Mouse (Mus musculus) lung, embryonic 15.5 days (tissue): ENCODE data around the gene Pip5kl1. TPM values are rescaled to one million over a fixed set of nuclear protein-coding genes. Genes with fewer than 3 reads are reported as not detected.
A peak's percentile ranks its signal among the peaks of the same experiment; 100 is the strongest.

ENCODE experiments used
- ATAC-seq: fragments of 200-750 bp; cut with Nextera tagmentation; 2 replicates; pipeline ENCODE4 v1.8.0; 2017; ENCODE audit warnings: moderate number of reproducible peaks, borderline replicate concordance; ENCODE audit not compliant: low FRiP score, low TSS enrichment; ENCODE audit errors: extremely low read depth
- H3K27ac ChIP-seq: fragments of 300-500 bp; sonication (generic); 2 replicates; pipeline ENCODE4 v1.5.1; 2015; ENCODE audit warnings: moderate library complexity, mild to moderate bottlenecking, inconsistent platforms
- H3K27me3 ChIP-seq: fragments of 300-500 bp; sonication (generic); 2 replicates; pipeline ENCODE4 v1.6.1; 2015; ENCODE audit warnings: inconsistent platforms
- H3K36me3 ChIP-seq: fragments of 300-500 bp; sonication (generic); 2 replicates; pipeline ENCODE4 v1.6.1; 2015; ENCODE audit warnings: inconsistent platforms
- H3K4me1 ChIP-seq: fragments of 300-500 bp; sonication (generic); 2 replicates; pipeline ENCODE4 v1.6.1; 2015; ENCODE audit warnings: inconsistent platforms
- H3K4me2 ChIP-seq: fragments of 300-500 bp; sonication (generic); 2 replicates; pipeline ENCODE4 v1.6.1; 2015; ENCODE audit warnings: inconsistent platforms, mild to moderate bottlenecking, moderate library complexity
- H3K4me3 ChIP-seq: fragments of 300-500 bp; sonication (generic); 2 replicates; pipeline ENCODE4 v1.5.1; 2015; ENCODE audit warnings: mild to moderate bottlenecking, inconsistent platforms
- H3K9ac ChIP-seq: fragments of 300-500 bp; sonication (generic); 2 replicates; pipeline ENCODE4 v1.6.1; 2015; ENCODE audit warnings: inconsistent platforms
- H3K9me3 ChIP-seq: fragments of 300-500 bp; sonication (generic); 2 replicates; pipeline ENCODE4 v1.6.1; 2016; ENCODE audit warnings: inconsistent platforms
- WGBS: fragments of 180-500 bp; shearing (Covaris S2); methylation state at CpG from one replicate; pipeline ENCODE4 v1.1.7; 2015; 5-methylcytosine and 5-hydroxymethylcytosine counted together
- polyA plus RNA-seq: library from polyadenylated mRNA; unstranded; fragments of >200 nt; fragmentation: Nextera tagmentation; extraction: Ambion mirVana; gene quantifications from 2 replicates; pipeline ENCODE4 v1.2.1, GENCODE M21; 2015

The Pip5kl1 gene
- polyA plus RNA-seq, result 0.30 and 0.39 TPM in 2 replicates

DNA sequence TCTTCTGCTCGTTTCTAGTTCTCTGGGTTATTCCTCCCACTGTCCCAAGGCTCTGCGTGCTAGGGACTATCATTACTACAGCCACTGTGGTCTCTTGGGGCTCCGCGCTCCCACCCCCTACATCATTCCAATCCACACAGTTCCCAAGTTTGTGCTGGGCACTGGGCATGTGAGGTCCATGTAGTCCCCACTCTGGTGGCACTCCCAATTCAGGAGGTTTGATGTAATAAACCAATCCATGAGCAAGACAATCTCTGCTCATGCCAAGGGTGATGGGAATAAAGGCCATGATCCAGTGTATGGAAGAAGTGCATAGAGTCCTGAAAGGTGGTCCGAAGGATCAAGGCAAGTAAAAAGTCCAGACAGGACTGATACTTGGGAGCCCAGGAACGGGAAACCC, at the start of gene Pip5kl1:
Pip5kl1 (plus strand) TSS at position 301 of the 400 bp plus-strand sequence.
- H3K4me3 ChIP-seq, result peak within 1 kb of the TSS; percentile 32
- H3K4me1 ChIP-seq, result peaks cover 18% of the 10 kb centered on the region
- 71% methylated on average over 6 of the region's 6 CpGs for WGBS
- no peak for ATAC-seq
- peak within 1 kb of the TSS; percentile 72 for H3K4me2 ChIP-seq
- no peaks in the 10 kb centered on the region for H3K9me3 ChIP-seq
- no peak within 1 kb of the TSS for H3K27ac ChIP-seq
- H3K9ac ChIP-seq, result peak within 1 kb of the TSS; percentile 30; the same call in 1 of the 2 replicates
- peaks cover 5% of the 10 kb centered on the region; the same call in 1 of the 2 replicates for H3K36me3 ChIP-seq
- peaks cover 17% of the 10 kb centered on the region for H3K27me3 ChIP-seq

DNA sequence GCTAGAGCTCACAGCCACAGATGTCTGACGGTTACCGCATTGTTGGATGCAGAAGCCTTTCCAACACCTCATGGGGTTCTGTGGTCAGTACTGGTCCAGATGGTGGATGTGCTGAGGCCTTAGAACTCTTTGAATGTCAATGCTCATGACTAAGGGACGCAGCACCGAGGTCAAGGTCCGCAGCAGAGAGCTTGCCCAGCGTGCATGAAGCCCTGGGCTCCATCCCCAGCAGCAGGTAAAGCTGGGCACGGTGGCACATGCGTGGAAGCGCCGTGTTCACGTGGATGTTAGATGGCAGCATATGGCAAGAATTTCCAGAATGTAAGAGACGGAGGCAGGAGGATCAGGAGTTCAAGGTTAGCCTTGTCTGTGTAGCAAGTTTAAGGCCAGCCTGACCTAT, 48.8 kb upstream of the Pip5kl1 start:
- Histone ChIP-seq H3K4me3 (no peak overlapping the region), H3K27me3 (no peaks in the 10 kb centered on the region), H3K9me3 (no peaks in the 10 kb centered on the region), H3K4me2 (no peak overlapping the region), H3K27ac (no peak overlapping the region), H3K9ac (no peak overlapping the region), H3K36me3 (no peaks in the 10 kb centered on the region), H3K4me1 (peaks cover 10% of the 10 kb centered on the region; the same call in 1 of the 2 replicates)
- WGBS, result 85% methylated on average over 12 of the region's 12 CpGs
- ATAC-seq, result no peak

DNA sequence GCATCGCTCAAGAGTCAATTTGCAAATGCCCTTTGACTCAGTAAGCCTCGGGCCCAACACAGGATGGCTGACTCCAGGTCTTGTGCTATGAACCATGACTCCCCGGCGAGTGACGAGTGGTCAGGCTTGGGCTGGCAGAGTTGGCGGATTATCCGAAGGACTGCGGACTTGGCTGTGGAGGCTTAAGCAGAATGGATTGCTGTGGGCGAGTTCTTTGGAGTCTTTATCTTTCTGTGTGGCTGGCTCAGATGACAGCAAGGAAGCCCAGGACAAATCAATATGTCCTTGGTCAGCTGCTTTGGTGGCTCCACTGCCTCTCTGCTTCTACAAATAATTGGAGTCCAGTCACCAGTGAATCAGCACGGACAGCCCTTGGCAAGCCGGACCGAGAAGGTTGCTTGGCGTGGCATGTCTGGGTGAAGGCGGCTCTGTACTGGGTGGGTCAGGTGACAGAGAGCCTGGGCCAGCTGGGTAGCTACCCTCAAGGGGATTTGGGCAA, 47.1 kb upstream of the Pip5kl1 start:
- no peak overlapping the region for H3K4me2 ChIP-seq
- H3K4me1 ChIP-seq, result peaks cover 10% of the 10 kb centered on the region; the same call in 1 of the 2 replicates
- no peak overlapping the region for H3K27ac ChIP-seq
- no peak for ATAC-seq
- H3K9me3 ChIP-seq, result no peaks in the 10 kb centered on the region
- no peaks in the 10 kb centered on the region for H3K27me3 ChIP-seq
- H3K9ac ChIP-seq, result no peak overlapping the region
- H3K4me3 ChIP-seq, result no peak overlapping the region
- H3K36me3 ChIP-seq, result no peaks in the 10 kb centered on the region
- WGBS, result 76% methylated on average over 14 of the region's 14 CpGs

DNA sequence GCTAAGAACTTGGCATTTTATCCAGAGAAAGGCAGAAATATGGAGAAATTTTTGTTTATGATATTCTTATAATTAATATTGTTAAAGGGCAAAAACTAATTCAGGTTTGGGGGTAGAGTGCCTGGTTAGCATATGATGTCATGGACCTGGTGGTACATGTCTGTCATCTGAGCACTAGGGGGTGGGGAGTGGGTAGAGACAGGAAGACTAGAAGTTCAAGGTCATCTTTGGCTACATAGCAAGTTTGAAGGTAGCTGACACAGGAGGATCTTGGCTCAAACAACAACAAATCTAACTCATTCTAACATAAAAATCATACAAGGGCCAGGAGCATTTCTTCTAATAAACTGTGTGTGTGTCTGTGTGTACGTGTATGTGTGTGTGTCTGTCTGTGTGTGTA, 46.3 kb upstream of the Pip5kl1 start:
- no peak overlapping the region for H3K27ac ChIP-seq
- no peaks in the 10 kb centered on the region for H3K36me3 ChIP-seq
- no peaks in the 10 kb centered on the region for H3K9me3 ChIP-seq
- WGBS, result 83% methylated on average over 1 of the region's 1 CpGs
- H3K4me1 ChIP-seq, result peaks cover 16% of the 10 kb centered on the region; the same call in 1 of the 2 replicates
- H3K4me2 ChIP-seq, result no peak overlapping the region
- no peak overlapping the region for H3K4me3 ChIP-seq
- H3K9ac ChIP-seq, result no peak overlapping the region
- H3K27me3 ChIP-seq, result no peaks in the 10 kb centered on the region
- ATAC-seq, result no peak

DNA sequence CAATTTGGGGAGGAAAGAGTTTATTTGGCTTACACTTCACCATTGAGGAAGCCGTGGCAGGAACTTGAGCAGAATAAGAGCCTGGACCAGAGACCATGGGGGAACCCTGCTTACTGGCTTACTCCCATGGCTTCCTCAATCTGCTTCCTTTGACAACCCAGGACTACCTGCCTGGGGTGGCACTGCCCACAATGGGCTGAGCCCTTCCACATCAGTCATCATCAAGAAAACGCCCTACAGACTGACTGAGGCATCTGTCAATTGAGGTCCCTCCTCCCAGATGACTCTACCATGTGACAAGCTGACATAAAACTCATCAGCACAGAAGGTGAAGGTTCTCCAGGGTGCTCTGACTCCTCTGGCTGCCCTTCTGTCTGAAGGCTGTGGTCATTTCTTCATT, 44.1 kb upstream of the Pip5kl1 start:
- Histone ChIP-seq H3K9me3 (no peaks in the 10 kb centered on the region), H3K27ac (no peak overlapping the region), H3K27me3 (no peaks in the 10 kb centered on the region), H3K4me3 (no peak overlapping the region), H3K4me1 (peaks cover 17% of the 10 kb centered on the region), H3K36me3 (no peaks in the 10 kb centered on the region), H3K4me2 (no peak overlapping the region), H3K9ac (no peak overlapping the region)
- WGBS, result 74% methylated on average over 2 of the region's 2 CpGs
- no peak for ATAC-seq

DNA sequence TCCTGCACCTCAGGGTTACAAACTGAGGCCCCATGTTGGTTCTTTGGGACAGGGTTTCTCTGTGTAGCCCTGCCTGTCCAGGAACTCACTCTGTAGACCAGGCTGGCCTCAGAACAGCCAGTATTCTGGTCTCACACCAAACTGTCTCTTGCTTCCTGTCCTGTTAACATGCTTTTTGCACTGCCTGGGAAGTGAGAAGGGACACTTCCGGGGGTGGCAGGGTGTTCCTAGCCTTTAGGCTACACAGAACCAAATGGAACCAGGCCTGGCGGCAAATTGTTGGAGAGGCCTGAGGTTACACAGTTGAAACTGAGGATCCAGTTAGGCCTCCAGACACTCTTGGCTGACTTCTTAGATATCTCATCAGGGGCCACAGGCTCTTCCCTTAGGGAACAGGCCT, 41.4 kb upstream of the Pip5kl1 start:
- Histone ChIP-seq H3K9me3 (no peaks in the 10 kb centered on the region), H3K36me3 (no peaks in the 10 kb centered on the region), H3K4me3 (no peak overlapping the region), H3K4me1 (peaks cover 41% of the 10 kb centered on the region), H3K27me3 (no peaks in the 10 kb centered on the region), H3K27ac (no peak overlapping the region), H3K9ac (no peak overlapping the region), H3K4me2 (no peak overlapping the region)
- ATAC-seq, result no peak
- 73% methylated on average over 2 of the region's 2 CpGs for WGBS

DNA sequence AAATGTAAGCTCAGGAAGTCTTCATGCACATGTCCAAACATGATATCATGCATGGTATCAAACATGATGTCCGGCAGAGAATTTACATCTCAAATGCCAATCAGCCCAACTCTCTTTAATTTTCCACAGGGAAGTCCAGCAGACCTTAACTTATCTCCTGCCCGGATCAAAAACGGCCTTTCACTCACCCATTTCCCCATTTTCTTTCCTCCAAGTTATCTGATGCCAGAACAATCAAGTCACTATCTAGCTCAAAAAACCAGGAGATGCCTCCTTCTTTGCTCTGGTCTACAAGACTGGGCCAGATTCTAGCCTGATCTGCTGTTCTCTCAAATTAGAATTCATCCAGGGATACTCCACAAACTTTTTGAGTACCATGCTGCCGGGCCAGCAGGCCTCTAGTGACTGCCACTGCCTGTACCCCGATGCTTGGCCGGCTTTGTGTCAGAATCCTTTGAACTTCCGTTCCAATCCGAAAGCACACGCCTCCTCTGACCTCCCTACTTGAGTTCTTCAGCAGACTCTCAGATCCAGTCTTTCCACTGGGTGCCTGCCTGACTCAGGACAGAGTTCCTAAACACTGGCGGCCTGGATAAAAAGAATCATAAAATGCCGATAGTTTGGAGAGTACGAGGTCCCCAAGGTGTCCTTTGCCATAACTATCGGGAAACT, 40.4 kb upstream of the Pip5kl1 start:
- H3K9me3 ChIP-seq, result no peaks in the 10 kb centered on the region
- peak; percentile 9 for ATAC-seq
- peaks cover 51% of the 10 kb centered on the region for H3K4me1 ChIP-seq
- peak overlapping the region; percentile 77 for H3K4me2 ChIP-seq
- H3K27me3 ChIP-seq, result no peaks in the 10 kb centered on the region
- peak overlapping the region; percentile 98 for H3K27ac ChIP-seq
- 6% methylated on average over 13 of the region's 13 CpGs for WGBS
- H3K36me3 ChIP-seq, result no peaks in the 10 kb centered on the region
- peak overlapping the region; percentile 62 for H3K9ac ChIP-seq
- peak overlapping the region; percentile 67 for H3K4me3 ChIP-seq

DNA sequence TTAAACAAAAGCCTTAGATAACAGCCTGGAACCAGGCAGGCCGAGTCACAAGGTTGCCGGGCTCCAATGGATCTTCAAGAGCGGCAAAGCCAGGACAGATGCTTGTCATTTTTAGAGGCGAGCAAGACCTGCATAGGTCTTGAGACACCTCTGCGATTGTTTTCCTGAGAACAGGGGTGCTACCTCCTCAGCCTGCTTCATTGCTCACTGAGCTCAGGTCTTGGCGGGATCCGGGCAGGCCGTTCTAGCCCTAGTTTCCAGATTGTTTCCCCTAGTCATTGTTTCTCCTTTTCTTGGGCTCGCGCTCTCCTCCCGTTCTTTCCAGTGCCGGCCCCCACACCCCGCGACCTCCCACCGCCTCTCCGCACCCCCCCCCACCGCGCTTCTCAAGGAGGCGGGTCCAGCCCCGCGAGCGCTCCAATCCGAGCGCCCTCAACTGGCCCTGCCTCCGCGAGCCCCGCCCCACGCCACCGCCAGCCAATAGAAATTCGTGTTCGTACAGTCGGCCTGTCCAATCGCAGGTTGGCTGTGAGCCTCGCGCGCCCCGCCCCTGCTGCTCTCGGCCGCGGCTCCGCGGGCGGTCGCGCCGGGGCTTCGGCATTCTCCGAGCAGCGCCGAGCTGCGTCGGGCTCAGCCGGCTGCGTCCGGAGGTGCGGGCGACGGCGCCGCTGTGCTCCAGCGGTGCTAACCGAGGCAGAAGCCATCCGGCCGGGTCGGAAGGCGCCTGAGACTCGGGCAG, 39.7 kb upstream of the Pip5kl1 start, which contains the start of gene Fam102a:
Fam102a (plus strand) TSS at position 600 of the 739 bp plus-strand sequence.
- Histone ChIP-seq H3K4me2 (peak within 1 kb of the TSS; percentile 77), H3K4me3 (peak within 1 kb of the TSS; percentile 67), H3K9me3 (no peaks in the 10 kb centered on the region), H3K27me3 (no peaks in the 10 kb centered on the region), H3K36me3 (no peaks in the 10 kb centered on the region), H3K27ac (peak within 1 kb of the TSS; percentile 98), H3K9ac (peak within 1 kb of the TSS; percentile 87), H3K4me1 (peaks cover 58% of the 10 kb centered on the region)
- ATAC-seq, result peak; percentile 96
- WGBS, result under 1% methylated on average over 65 of the region's 67 CpGs

DNA sequence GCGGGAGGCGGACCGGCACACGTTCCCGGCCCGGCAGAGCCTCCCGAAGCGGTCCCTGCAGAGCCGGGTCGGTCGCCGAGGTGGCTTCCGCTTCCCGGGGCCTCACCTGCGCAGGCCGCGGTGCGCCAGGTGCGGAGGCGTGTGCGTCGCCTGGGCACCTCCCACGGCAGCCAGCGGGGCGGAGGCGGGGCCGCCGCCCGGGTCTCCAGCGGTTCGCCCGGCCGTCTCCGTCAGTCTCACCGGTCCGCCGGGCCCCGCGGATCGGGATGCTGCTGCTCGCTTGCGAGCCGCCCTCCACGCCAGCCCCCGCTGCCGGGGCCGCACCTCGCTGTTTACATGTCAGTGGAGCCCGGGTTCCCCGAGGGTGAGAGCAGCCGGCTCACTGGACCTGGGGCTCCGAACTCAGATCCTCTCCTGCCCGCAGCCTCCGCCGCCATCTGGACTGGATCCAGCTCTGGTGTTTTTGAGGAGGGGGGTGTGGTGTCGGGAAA, 39.1 kb upstream of the Pip5kl1 start:
- Histone ChIP-seq H3K4me3 (peak overlapping the region; percentile 67), H3K4me1 (peaks cover 65% of the 10 kb centered on the region), H3K9ac (peak overlapping the region; percentile 87), H3K27me3 (no peaks in the 10 kb centered on the region), H3K36me3 (no peaks in the 10 kb centered on the region), H3K9me3 (no peaks in the 10 kb centered on the region), H3K4me2 (peak overlapping the region; percentile 77), H3K27ac (peak overlapping the region; percentile 98)
- under 1% methylated on average over 52 of the region's 56 CpGs for WGBS
- ATAC-seq, result peak; percentile 37

DNA sequence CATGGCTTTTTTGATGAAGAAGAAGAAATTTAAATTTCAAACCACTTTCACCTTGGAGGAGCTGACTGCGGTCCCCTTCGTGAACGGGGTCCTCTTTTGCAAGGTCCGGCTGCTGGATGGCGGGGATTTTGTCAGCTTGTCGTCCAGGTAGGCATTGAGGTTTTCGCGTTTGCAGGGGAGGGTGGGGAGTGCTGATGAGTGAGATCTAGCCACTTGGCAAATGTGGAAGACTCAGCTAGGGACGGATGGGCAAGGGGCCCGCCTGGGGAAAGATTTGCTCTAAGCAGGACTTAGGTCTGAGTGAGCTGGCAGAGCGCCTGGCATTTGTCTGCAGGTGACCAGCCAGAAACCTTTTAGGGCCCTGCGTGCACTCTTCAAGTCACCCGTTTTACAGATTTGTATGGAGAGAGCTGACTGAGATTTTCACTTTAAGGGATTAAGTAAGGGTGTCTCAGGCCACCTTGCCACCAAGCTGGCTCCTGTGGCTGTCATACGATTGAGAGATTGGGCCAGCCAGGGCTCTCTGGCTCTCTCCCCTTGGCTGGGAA, 38.4 kb upstream of the Pip5kl1 start:
- no peaks in the 10 kb centered on the region for H3K36me3 ChIP-seq
- WGBS, result 1% methylated on average over 14 of the region's 14 CpGs

DNA sequence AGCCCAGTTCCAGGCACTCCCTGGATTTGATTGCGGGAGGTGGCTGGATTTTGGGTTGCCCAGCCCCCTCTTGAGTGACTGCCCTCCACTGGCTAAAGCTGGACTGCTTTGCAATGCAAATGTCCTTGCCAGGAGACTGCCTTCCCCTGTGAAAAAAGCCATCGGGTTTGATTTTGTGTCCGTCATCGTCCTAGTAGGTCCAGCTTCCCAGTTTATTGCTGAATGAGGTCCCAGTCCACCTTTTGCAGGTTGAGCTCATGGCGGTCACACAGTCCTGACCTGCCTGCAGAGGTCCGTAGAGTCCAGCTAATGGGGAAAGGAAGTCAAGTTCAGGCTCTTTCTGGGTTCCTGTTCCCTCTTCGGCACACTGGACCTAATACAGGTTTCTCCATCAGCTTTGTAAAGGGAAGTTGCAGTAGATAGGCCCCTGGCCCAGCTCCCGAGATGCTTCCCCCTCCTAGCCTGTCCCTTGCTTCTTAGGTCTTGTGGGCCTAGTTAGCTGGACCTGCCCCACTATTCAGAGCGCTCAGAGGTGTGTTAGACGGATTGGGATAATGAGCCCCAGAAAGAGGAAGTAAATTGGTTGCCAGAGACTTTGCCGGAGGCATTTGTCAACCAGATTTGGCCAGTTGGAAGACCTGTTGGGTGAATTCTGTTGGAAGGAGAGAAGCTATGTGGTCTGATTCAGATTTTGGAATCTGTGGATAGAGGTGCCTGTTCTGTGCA, 37.8 kb upstream of the Pip5kl1 start:
- 3% methylated on average over 11 of the region's 11 CpGs for WGBS
- ATAC-seq, result no peak
- H3K9me3 ChIP-seq, result no peaks in the 10 kb centered on the region
- H3K9ac ChIP-seq, result peak overlapping the region; percentile 87
- no peaks in the 10 kb centered on the region for H3K36me3 ChIP-seq
- H3K27ac ChIP-seq, result peak overlapping the region; percentile 98
- H3K27me3 ChIP-seq, result no peaks in the 10 kb centered on the region
- H3K4me3 ChIP-seq, result peak overlapping the region; percentile 67
- peak overlapping the region; percentile 77 for H3K4me2 ChIP-seq
- peaks cover 77% of the 10 kb centered on the region for H3K4me1 ChIP-seq

More for the DNA sequence above, 38.4 kb upstream of the Pip5kl1 start:
- H3K4me1 ChIP-seq, result peaks cover 71% of the 10 kb centered on the region
- H3K4me3 ChIP-seq, result peak overlapping the region; percentile 67
- ATAC-seq, result no peak
- H3K27ac ChIP-seq, result peak overlapping the region; percentile 98
- peak overlapping the region; percentile 87 for H3K9ac ChIP-seq
- peak overlapping the region; percentile 77 for H3K4me2 ChIP-seq
- no peaks in the 10 kb centered on the region for H3K27me3 ChIP-seq
- no peaks in the 10 kb centered on the region for H3K9me3 ChIP-seq
